Mouse (Mus musculus): ENCODE measurements around the gene Ubqln1. TPM values are rescaled to one million over a fixed set of nuclear protein-coding genes. Genes with fewer than 3 reads are reported as not detected.
A peak's percentile ranks its signal among the peaks of the same experiment; 100 is the strongest.

Gene Ubqln1
- total RNA-seq, 1 experiment: 91.7 TPM

GRCm38 (mm10) chr13:58176105-58176504, 39.3 kb downstream of the Ubqln1 start:
- Histone ChIP-seq H3K9ac (ENCODE audit: insufficient read depth, low read depth, low read length, poor library complexity, severe bottlenecking) (no peak overlapping the region), H3K36me3 (ENCODE audit: control insufficient read depth, insufficient read depth, low read length, poor library complexity, severe bottlenecking) (peaks cover 22% of the 10 kb centered on the region), H3K27ac (ENCODE audit: insufficient read depth, low read depth, low read length, poor library complexity, severe bottlenecking) (no peak overlapping the region), H3K4me3 (ENCODE audit: insufficient read depth in 1 of 2, low read depth in 1 of 2, low read length in 2 of 2, poor library complexity in 1 of 2, severe bottlenecking in 1 of 2) (no peak overlapping the region), H3K9me3 (ENCODE audit: control insufficient read depth, insufficient read depth, low read depth, low read length) (no peaks in the 10 kb centered on the region), H3K4me1 (ENCODE audit: control insufficient read depth in 2 of 2, insufficient read depth in 2 of 2, low read length in 2 of 2, poor library complexity in 1 of 2) (no peaks in the 10 kb centered on the region)
- DNase-seq (ENCODE audit: low read depth, low spot score): no peak
- TF ChIP-seq MAFK (IDR thresholded peaks at IDR 0.05; ENCODE audit: insufficient read depth, low read depth, low read length) (no peak), CHD2 (IDR thresholded peaks at IDR 0.05; ENCODE audit: low read depth, low read length) (no peak), ZC3H11A (IDR thresholded peaks at IDR 0.05; ENCODE audit: borderline replicate concordance, low read depth, low read length) (no peak), ZNF384 (IDR thresholded peaks at IDR 0.05; ENCODE audit: low read depth, low read length) (no peak), HCFC1 (IDR thresholded peaks at IDR 0.05; ENCODE audit: borderline replicate concordance, insufficient read depth, low read length) (no peak)
- in situ Hi-C loops (cut with MboI; ENCODE audit: low sequenced_read_pairs in 2 of 2, unreplicated experiment in 2 of 2): no loop called here

DNA sequence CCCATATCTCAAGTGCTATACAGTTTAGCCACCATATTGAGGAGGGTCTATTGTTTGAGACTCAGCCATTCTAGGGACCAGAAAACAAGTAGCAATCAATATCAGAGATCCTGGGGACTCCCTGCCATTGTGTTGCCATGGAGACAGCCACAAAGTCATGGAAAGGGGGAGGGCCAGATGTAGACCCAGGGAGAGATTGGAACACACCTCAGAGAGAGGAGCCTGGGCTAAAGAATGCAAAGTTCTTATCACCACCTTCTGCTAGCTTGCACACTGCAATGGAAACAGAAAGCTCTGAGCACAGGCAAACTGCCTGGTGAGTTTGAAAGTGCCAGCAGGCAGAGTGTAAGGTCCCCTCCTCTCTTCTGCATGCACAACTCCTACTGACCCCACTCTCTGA, 47.3 kb downstream of the Ubqln1 start:
- in situ Hi-C loops (cut with MboI; ENCODE audit: low sequenced_read_pairs in 2 of 2, unreplicated experiment in 2 of 2): no loop called here
- DNase-seq (ENCODE audit: low read depth, low spot score): no peak
- peaks cover 5% of the 10 kb centered on the region; the same call in 1 of the 2 replicates for H3K36me3 ChIP-seq (ENCODE audit: control insufficient read depth, insufficient read depth, low read length, poor library complexity, severe bottlenecking)
- TF ChIP-seq ZC3H11A (IDR thresholded peaks at IDR 0.05; ENCODE audit: borderline replicate concordance, low read depth, low read length) (no peak), MAFK (IDR thresholded peaks at IDR 0.05; ENCODE audit: insufficient read depth, low read depth, low read length) (no peak), HCFC1 (IDR thresholded peaks at IDR 0.05; ENCODE audit: borderline replicate concordance, insufficient read depth, low read length) (no peak), ZNF384 (IDR thresholded peaks at IDR 0.05; ENCODE audit: low read depth, low read length) (no peak), CHD2 (IDR thresholded peaks at IDR 0.05; ENCODE audit: low read depth, low read length) (no peak)
- H3K4me3 ChIP-seq (ENCODE audit: insufficient read depth in 1 of 2, low read depth in 1 of 2, low read length in 2 of 2, poor library complexity in 1 of 2, severe bottlenecking in 1 of 2): no peak overlapping the region
- H3K4me1 ChIP-seq (ENCODE audit: control insufficient read depth in 2 of 2, insufficient read depth in 2 of 2, low read length in 2 of 2, poor library complexity in 1 of 2): peaks cover 0 to 2% of the 10 kb centered on the region in 2 experiments; a peak in 2 of 4 replicates
- H3K27ac ChIP-seq (ENCODE audit: insufficient read depth, low read depth, low read length, poor library complexity, severe bottlenecking): no peak overlapping the region
- no peak overlapping the region for H3K9ac ChIP-seq (ENCODE audit: insufficient read depth, low read depth, low read length, poor library complexity, severe bottlenecking)
- H3K9me3 ChIP-seq (ENCODE audit: control insufficient read depth, insufficient read depth, low read depth, low read length): no peaks in the 10 kb centered on the region

GRCm38 (mm10) chr13:58163343-58163742, 52.1 kb downstream of the Ubqln1 start:
- no peak for DNase-seq (ENCODE audit: low read depth, low spot score)
- Histone ChIP-seq H3K4me3 (ENCODE audit: insufficient read depth in 1 of 2, low read depth in 1 of 2, low read length in 2 of 2, poor library complexity in 1 of 2, severe bottlenecking in 1 of 2) (peak overlapping the region; percentile 26 to 44; a peak in 3 of 4 replicates), H3K4me1 (ENCODE audit: control insufficient read depth in 2 of 2, insufficient read depth in 2 of 2, low read length in 2 of 2, poor library complexity in 1 of 2) (peaks cover 0 to 2% of the 10 kb centered on the region in 2 experiments; a peak in 2 of 4 replicates), H3K9ac (ENCODE audit: insufficient read depth, low read depth, low read length, poor library complexity, severe bottlenecking) (0 out of 2 replicates have a peak overlapping the region, but pooled peaks have one; percentile 43), H3K27ac (ENCODE audit: insufficient read depth, low read depth, low read length, poor library complexity, severe bottlenecking) (0 out of 2 replicates have a peak overlapping the region, but pooled peaks have one; percentile 21), H3K36me3 (ENCODE audit: control insufficient read depth, insufficient read depth, low read length, poor library complexity, severe bottlenecking) (peaks cover 5% of the 10 kb centered on the region; the same call in 1 of the 2 replicates), H3K9me3 (ENCODE audit: control insufficient read depth, insufficient read depth, low read depth, low read length) (no peaks in the 10 kb centered on the region)
- in situ Hi-C loops (cut with MboI; ENCODE audit: low sequenced_read_pairs in 2 of 2, unreplicated experiment in 2 of 2): no loop called here
- no peak for TF ChIP-seq HCFC1 (IDR thresholded peaks at IDR 0.05; ENCODE audit: borderline replicate concordance, insufficient read depth, low read length)
- no peak for TF ChIP-seq ZC3H11A (IDR thresholded peaks at IDR 0.05; ENCODE audit: borderline replicate concordance, low read depth, low read length)
- no peak for TF ChIP-seq CHD2 (IDR thresholded peaks at IDR 0.05; ENCODE audit: low read depth, low read length)
- TF ChIP-seq ZNF384 (IDR thresholded peaks at IDR 0.05; ENCODE audit: low read depth, low read length): no peak
- TF ChIP-seq MAFK (IDR thresholded peaks at IDR 0.05; ENCODE audit: insufficient read depth, low read depth, low read length): peak; percentile 99

DNA sequence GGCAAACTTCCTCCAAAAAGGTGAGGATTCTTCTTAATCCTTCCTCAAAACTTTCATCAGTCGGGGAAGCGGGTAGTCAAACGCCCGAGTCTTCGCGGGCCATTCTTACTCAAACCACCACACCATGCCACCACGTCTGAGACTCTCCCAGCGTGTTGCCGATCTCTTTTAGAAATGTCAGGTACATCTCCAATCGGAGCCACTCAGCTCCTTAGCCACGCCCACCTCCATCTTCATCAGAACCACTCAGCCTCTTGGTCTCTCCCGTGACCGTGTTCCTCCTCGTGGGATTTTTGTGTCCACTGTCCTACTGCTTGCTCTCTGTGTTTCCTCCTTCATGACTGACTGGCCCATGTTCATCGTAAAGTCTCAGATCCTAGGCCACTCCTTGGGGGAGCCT, 54.7 kb downstream of the Ubqln1 start:
- H3K4me1 ChIP-seq (ENCODE audit: control insufficient read depth in 2 of 2, insufficient read depth in 2 of 2, low read length in 2 of 2, poor library complexity in 1 of 2): peaks cover 0 to 7% of the 10 kb centered on the region in 2 experiments; a peak in 2 of 4 replicates
- DNase-seq (ENCODE audit: low read depth, low spot score): no peak
- TF ChIP-seq ZC3H11A (IDR thresholded peaks at IDR 0.05; ENCODE audit: borderline replicate concordance, low read depth, low read length) (no peak), MAFK (IDR thresholded peaks at IDR 0.05; ENCODE audit: insufficient read depth, low read depth, low read length) (no peak), ZNF384 (IDR thresholded peaks at IDR 0.05; ENCODE audit: low read depth, low read length) (no peak), HCFC1 (IDR thresholded peaks at IDR 0.05; ENCODE audit: borderline replicate concordance, insufficient read depth, low read length) (no peak), CHD2 (IDR thresholded peaks at IDR 0.05; ENCODE audit: low read depth, low read length) (no peak)
- no peak overlapping the region for H3K27ac ChIP-seq (ENCODE audit: insufficient read depth, low read depth, low read length, poor library complexity, severe bottlenecking)
- H3K9ac ChIP-seq (ENCODE audit: insufficient read depth, low read depth, low read length, poor library complexity, severe bottlenecking): no peak overlapping the region
- no peak overlapping the region for H3K4me3 ChIP-seq (ENCODE audit: insufficient read depth in 1 of 2, low read depth in 1 of 2, low read length in 2 of 2, poor library complexity in 1 of 2, severe bottlenecking in 1 of 2)
- in situ Hi-C loops (cut with MboI; ENCODE audit: low sequenced_read_pairs in 2 of 2, unreplicated experiment in 2 of 2): no loop called here
- H3K36me3 ChIP-seq (ENCODE audit: control insufficient read depth, insufficient read depth, low read length, poor library complexity, severe bottlenecking): peaks cover 5% of the 10 kb centered on the region; the same call in 1 of the 2 replicates
- H3K9me3 ChIP-seq (ENCODE audit: control insufficient read depth, insufficient read depth, low read depth, low read length): no peaks in the 10 kb centered on the region

All from ES-E14 (cell line).